Mouse (Mus musculus) heart, postnatal 0 days (tissue): ENCODE results near the gene Gpr39.

ENCODE experiments used
- CTCF ChIP-seq: IDR thresholded peaks from 2 replicates; pipeline ENCODE4 v1.5.1; 2016; ENCODE audit warnings: antibody characterized with exemption, control low read depth, low read depth
- EP300 ChIP-seq: IDR thresholded peaks from 2 replicates; pipeline ENCODE4 v1.6.1; 2016; ENCODE audit warnings: antibody characterized with exemption, low read depth

- TF ChIP-seq CTCF (no peak), EP300 (no peak)
Observed at GRCm38 (mm10) chr1:125911901-125912445, 235.2 kb downstream of the Gpr39 start.
